Mouse (Mus musculus) bone marrow macrophage, adult 2 months (primary cell): ENCODE measurements around the gene Fpr2.

ENCODE experiments used
- CTCF ChIP-seq: IDR thresholded peaks from 2 replicates; pipeline ENCODE4 v1.5.1; 2012; ENCODE audit warnings: low read depth, mild to moderate bottlenecking, low read length, moderate library complexity
- POLR2A ChIP-seq: IDR thresholded peaks from 2 replicates; pipeline ENCODE4 v1.6.1; 2012; ENCODE audit warnings: mild to moderate bottlenecking, low read depth, low read length, borderline replicate concordance

GRCm38 (mm10) chr17:17839276-17839675 is 48.3 kb upstream of the Fpr2 start:
- no peak for TF ChIP-seq CTCF
- TF ChIP-seq POLR2A, result no peak
